Mouse (Mus musculus): Measurements from ENCODE around the gene Axin1.

DNA sequence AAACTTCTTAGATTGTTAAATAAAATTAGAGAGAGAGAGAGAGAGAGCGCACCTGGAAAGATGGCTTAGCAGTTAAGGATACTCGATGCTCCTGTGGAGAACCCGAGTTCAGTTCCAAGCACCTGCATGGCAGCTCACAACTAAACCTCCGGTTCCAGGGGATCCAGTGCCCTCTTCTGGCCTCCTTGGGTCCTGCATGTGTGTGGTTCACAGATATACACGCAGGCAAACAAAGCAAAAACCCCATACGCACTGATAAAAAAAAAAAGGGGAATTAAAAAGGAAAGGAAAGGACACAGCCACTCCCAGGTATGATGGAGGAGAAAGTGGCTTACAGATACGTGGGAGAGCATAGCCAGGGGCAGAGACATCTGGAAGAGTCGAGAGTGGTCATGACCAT is 94.4 kb downstream of the Axin1 start:
- no peak for TF ChIP-seq JUND (conservative IDR thresholded peaks at IDR 0.05; ENCODE audit: low read depth, low read length)
- no peak for TF ChIP-seq NELFE (IDR thresholded peaks at IDR 0.05; ENCODE audit: low read depth, low read length)
- peak in 1 of 2 experiments; percentile 52; a peak in 2 of 4 replicates for TF ChIP-seq CTCF (conservative IDR thresholded peaks at IDR 0.05 in 1 of 2, IDR thresholded peaks at IDR 0.05 in 1 of 2; ENCODE audit: low read depth in 2 of 2, low read length in 2 of 2)
- no peak for TF ChIP-seq POLR2A (IDR thresholded peaks at IDR 0.05; ENCODE audit: low read depth, low read length)
- TF ChIP-seq UBTF (IDR thresholded peaks at IDR 0.05; ENCODE audit: low read depth, low read length): no peak
- no peak for TF ChIP-seq EP300 (IDR thresholded peaks at IDR 0.05; ENCODE audit: low read length)
- TF ChIP-seq MXI1 (IDR thresholded peaks at IDR 0.05; ENCODE audit: low read depth, low read length): no peak
- no peak for TF ChIP-seq E2F4 (IDR thresholded peaks at IDR 0.05; ENCODE audit: insufficient replicate concordance, low read depth, low read length)
- no peak for TF ChIP-seq SMC3 (IDR thresholded peaks at IDR 0.05; ENCODE audit: low read depth, low read length)

Data from CH12.LX (cell line).